Mouse (Mus musculus): ENCODE data around the gene Tmem145. TPM values are rescaled to one million over a fixed set of nuclear protein-coding genes. Genes with fewer than 3 reads are reported as not detected.
A peak's percentile ranks its signal among the peaks of the same experiment; 100 is the strongest.

Gene Tmem145
- total RNA-seq, 4 experiments from 2014 or later: 0.14 TPM; not detected in 3

- DNase-seq (ENCODE audit: low spot score): no peak
Observed at GRCm38 (mm10) chr7:25275555-25276298, 30.2 kb upstream of the Tmem145 start.

- no peak for DNase-seq (ENCODE audit: low spot score)
Observed at GRCm38 (mm10) chr7:25277405-25277804, 28.5 kb upstream of the Tmem145 start.

DNA sequence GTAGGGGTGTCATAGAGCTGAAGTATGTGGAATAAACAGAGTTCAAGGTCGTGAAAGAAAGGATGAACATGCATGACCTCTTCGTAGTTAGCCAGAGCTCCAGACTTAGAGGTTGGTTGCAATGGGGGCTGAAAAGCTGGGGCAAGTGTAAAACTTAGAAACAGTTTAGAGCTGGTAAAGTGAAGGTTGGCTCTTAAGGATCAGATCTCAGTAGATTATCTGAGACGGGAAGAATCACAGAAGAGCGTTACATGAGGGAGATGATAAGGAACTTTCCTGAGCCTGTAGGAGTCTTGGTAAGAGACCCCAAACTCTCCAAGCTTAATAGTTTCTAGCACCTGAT is 27.9 kb upstream of the Tmem145 start:
- no peak for DNase-seq (ENCODE audit: low spot score)

- DNase-seq (ENCODE audit: low spot score): peak; percentile 85
Observed at GRCm38 (mm10) chr7:25278341-25279075, 27.4 kb upstream of the Tmem145 start.

- DNase-seq (ENCODE audit: low spot score): peak; percentile 87
Observed at GRCm38 (mm10) chr7:25279076-25279860, 26.6 kb upstream of the Tmem145 start.

DNA sequence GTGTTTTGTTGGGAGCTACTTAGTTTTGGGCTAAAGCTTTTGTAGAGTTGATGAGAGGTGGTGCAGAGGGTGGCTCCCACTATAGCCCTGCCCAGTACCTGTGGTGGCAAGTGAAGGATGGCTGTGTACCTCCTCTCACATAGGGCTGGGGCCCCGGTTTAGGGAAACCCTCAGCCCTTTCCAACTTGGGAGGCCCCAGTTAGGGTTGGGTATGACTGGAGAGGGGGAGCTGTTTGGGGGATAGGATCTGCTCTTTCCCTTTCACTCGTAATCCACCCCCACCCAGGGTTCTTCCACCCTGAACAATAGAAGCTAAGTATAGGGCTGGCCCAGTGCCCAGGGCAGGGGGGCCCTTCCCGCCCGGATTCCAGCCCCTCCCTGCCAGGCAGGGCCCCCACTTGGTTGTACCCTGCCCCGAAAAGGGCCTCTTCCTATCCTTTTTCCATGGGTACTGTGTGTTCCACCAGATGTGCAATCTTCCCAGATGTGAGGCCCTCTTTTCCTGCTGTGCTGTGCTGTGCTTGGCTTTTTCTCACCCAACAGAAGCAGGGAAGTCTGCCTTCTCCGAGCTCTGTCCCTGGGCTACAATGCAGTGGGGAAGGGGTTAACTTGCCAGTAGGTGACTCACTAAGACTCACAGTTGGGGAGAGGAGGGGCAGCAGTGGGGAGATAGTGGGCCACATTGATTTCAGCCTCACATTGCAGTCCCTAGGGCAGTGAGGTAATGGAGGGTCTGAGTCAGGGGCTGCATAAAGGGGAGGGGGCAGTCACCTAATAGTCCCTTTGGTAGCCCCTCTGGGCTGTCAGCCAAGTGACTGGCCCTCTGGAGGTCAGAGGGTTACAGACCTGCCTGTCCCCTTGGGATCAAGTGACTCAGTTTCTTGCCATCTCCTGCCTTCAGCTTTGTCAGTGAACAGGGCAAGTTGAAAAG is 25.8 kb upstream of the Tmem145 start:
- peak; percentile 79 for DNase-seq (ENCODE audit: low spot score)

- DNase-seq (ENCODE audit: low spot score): no peak
Observed at GRCm38 (mm10) chr7:25281166-25281733, 24.7 kb upstream of the Tmem145 start.

DNA sequence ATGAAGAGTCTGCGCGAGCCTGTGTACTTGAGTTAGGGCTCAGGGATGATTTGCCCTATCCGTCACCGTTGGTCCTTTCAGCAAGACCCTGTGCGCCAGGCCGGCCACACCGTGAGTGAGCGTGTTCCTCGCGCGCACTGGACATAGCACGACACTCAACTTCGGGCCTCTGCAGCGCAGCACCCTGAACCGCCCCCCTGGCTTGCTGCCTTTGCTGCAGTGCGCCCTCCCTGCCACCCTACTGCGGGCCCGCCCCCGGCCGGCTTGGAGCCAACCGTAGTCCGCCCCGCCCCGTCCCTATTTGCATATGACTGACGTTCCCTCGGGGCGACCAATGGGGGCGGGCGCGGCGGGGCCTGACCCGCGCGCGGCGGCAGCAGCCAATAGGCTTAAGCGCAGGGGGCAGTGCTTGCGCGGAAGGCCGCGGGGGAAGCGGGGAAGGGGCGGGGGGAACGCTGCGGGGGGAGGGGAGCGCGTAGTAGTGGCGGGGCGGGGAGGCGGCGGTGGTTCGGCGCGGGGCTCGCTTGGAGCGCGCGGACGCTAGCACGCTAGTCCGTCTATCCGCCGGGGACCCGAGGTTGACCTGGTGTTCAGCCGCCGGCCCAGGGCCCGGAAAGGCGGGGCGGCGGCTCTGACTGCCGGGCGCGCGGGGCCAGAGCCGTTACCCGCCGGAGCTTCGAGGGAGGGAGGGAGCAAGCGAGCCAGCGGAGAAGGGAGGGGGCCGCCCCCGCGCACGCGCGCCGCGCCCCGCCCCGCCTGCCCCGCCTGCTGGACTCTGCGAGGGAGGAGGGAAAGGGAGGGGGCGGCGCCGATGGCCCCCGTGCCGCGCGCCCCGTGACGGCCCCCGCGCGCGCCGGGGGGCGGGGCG is 23.9 kb upstream of the Tmem145 start:
- DNase-seq (ENCODE audit: low spot score): peak; percentile 93

GRCm38 (mm10) chr7:25282731-25283211 is 23.1 kb upstream of the Tmem145 start:
- DNase-seq (ENCODE audit: low spot score): peak; percentile 33

DNA sequence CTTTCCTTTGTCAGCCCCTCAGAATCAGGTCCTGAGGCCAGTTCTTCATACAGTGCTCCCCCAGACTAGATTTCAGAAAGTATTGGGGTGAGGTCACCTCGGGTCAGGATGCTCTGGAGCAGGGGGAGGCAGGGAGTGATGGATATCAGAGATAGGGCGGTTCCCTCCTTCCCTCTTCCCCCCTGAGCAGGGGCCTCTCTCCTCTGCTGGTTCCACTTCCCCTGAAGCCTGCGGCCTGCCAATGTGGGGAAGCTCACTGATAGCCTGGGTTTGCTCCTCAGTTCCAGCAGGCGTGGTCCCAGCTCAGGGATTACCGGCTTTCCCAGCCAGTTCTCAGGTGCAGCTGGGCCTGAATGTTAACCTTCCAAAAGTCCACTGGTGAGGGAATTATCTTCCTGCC is 22.3 kb upstream of the Tmem145 start:
- no peak for DNase-seq (ENCODE audit: low spot score)

DNA sequence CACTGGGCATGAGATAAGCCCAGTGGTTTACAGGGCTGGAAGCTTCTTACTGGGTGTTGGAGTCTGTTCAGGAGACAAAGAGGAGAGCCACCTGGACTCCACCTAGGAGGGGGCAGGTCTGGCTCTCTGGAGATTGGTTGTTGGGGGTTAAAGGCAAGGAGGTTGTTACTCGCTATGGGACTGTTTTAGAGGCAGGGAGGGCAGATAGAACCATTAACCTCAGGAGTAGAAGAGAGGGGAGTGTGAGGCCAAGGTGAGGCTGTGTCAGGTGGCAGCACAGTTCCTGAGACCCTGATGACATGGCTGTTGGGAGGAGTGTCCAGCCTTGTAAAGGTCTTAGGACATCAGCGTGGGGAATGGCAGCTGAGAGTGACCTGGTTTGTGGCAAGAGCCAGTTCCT is 21.7 kb upstream of the Tmem145 start:
- no peak for DNase-seq (ENCODE audit: low spot score)

- DNase-seq (ENCODE audit: low spot score): no peak
Observed at GRCm38 (mm10) chr7:25284766-25285165, 21.1 kb upstream of the Tmem145 start.

DNA sequence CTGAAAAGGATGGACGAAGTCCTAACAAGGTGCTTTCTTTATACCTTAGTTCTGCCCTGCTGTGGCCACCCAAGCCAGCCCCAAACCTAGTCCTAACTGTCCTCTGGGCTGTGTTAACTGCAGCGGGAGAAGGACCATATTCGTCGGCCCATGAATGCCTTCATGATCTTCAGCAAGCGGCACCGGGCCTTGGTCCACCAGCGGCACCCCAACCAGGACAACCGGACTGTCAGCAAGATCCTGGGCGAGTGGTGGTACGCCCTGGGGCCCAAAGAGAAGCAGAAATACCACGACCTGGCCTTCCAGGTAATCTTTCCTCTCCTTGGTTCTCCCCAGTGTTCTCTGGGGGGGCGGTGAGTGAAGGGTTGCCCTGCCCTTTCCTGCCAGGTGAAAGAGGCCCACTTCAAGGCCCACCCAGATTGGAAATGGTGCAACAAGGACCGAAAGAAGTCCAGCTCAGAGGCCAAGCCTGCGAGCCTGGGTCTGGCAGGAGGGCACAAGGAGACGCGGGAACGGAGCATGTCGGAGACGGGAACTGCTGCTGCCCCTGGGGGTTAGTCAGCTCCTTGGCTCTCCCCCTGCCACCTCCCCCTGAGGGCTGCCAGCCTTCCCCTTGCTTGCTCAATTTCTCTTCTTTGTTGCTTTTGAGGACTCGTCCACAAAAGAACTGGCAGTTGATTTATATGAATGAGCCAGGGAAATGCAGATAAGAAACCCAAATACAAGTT is 20.2 kb upstream of the Tmem145 start:
- no peak for DNase-seq (ENCODE audit: low spot score)

GRCm38 (mm10) chr7:25286989-25287388 is 18.9 kb upstream of the Tmem145 start:
- DNase-seq (ENCODE audit: low spot score): no peak

DNA sequence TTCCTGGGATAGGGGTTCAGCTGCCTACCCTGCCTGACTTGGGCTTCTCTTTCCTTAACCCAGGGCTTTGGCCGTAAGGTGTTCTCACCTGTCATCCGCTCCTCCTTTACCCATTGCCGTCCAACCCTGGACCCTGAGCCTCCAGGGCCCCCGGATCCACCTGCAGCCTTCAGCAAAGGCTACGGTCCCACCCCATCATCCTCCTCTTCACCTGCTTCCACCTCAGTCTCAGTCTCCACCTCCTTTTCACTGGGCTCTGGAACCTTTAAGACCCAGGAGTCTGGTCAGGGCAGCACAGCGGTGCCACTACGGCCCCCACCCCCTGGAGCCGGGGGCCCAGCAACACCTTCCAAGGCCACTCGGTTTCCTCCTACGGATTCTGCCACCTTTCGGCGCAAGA is 17.9 kb upstream of the Tmem145 start:
- DNase-seq (ENCODE audit: low spot score): no peak

- no peak for DNase-seq (ENCODE audit: low spot score)
Observed at GRCm38 (mm10) chr7:25288721-25289120, 17.2 kb upstream of the Tmem145 start.

DNA sequence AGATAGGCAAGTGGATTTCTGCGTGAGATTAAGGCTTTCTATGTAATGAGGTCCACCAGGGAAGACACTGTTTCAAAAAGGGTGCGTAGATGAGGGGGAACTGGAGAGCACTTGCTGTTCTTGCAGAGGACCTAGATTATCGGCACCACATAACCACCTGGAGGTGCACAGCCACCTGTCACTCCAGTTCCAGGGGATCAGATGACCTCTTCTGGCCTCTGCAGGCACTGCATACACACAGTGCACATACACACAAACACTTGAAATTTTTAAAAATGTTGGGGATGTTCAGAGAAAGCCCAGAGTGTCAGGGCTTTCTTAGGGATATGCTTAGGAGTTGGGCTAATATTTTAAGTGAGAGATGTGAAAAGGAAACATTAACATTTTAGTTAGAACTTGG is 16.0 kb upstream of the Tmem145 start:
- DNase-seq (ENCODE audit: low spot score): no peak

GRCm38 (mm10) chr7:25290463-25290862 is 15.4 kb upstream of the Tmem145 start:
- DNase-seq (ENCODE audit: low spot score): no peak

- no peak for DNase-seq (ENCODE audit: low spot score)
Observed at GRCm38 (mm10) chr7:25290911-25291310, 15.0 kb upstream of the Tmem145 start.

Data from heart, adult 8-10 months (tissue).